Mouse (Mus musculus): ENCODE measurements around the gene Appl2. TPM values are rescaled to one million over a fixed set of nuclear protein-coding genes. Genes with fewer than 3 reads are reported as not detected.

Gene Appl2
- polyA plus RNA-seq, 2 experiments: 49.8 to 67.7 TPM

GRCm38 (mm10) chr10:83649037-83649436, 499 bp upstream of the Appl2 start:
- H3K27ac ChIP-seq (replicated peaks; ENCODE audit: low read depth, low read length): no peak overlapping the region
- H3K27me3 ChIP-seq (ENCODE audit: control insufficient read depth, insufficient read depth, low read length): no peaks in the 10 kb centered on the region
- peak overlapping the region; percentile 69 for H3K4me2 ChIP-seq (replicated peaks; ENCODE audit: low read depth, low read length, severe bottlenecking)
- ATAC-seq (ENCODE audit: low FRiP score, low read depth) (peak; percentile 17; the same call in 1 of the 2 replicates), DNase-seq (ENCODE audit: low spot score) (peak; percentile 11)
- TF ChIP-seq POLR2A (IDR thresholded peaks at IDR 0.05; ENCODE audit: borderline replicate concordance, extremely low read depth, insufficient read depth, insufficient read length): no peak
- peak overlapping the region; percentile 81 for H3K4me3 ChIP-seq (replicated peaks; ENCODE audit: low read length)
- H3K36me3 ChIP-seq (ENCODE audit: control insufficient read depth, insufficient read depth, low read length): no peaks in the 10 kb centered on the region
- H3K9me3 ChIP-seq (ENCODE audit: control insufficient read depth, low read length): no peaks in the 10 kb centered on the region
- WGBS: 33% methylated on average over 6 of the region's 6 CpGs
- peak overlapping the region; percentile 75 for H3K9ac ChIP-seq (ENCODE audit: low read depth, low read length, severe bottlenecking)
- peaks cover 13% of the 10 kb centered on the region; the same call in 1 of the 2 replicates for H3K4me1 ChIP-seq (ENCODE audit: control insufficient read depth, insufficient read depth, low read length)

DNA sequence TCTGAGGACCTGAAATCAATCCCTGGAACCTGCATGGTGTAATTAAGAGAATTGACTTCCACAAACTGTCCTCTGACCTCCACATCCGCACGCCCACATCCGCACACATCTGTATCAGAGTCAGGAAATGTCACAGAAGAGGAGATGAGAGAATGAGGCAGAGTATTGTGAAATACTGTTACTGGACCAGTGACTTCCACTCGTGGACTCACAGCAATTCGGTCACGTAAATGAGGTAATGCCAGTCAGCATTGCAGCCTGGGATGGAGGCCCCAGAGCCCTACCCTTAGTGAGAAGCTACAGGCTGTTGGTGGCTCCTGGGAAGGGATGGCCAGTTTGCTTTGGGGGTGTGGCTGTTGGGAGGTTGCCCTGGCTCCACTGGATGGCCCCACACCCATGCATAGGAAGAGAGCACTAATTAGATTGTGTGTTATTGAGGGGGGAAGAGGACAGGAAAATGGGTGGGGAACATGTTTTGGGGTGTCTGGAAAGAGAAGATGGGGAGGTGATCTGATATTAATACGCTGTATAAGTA, 2.1 kb downstream of the Appl2 start:
- peaks cover 13% of the 10 kb centered on the region; the same call in 1 of the 2 replicates for H3K4me1 ChIP-seq (ENCODE audit: control insufficient read depth, insufficient read depth, low read length)
- TF ChIP-seq POLR2A (IDR thresholded peaks at IDR 0.05; ENCODE audit: borderline replicate concordance, extremely low read depth, insufficient read depth, insufficient read length): no peak
- no peaks in the 10 kb centered on the region for H3K9me3 ChIP-seq (ENCODE audit: control insufficient read depth, low read length)
- ATAC-seq (ENCODE audit: low FRiP score, low read depth) (no peak), DNase-seq (ENCODE audit: low spot score) (no peak)
- H3K4me3 ChIP-seq (replicated peaks; ENCODE audit: low read length): no peak overlapping the region
- H3K4me2 ChIP-seq (replicated peaks; ENCODE audit: low read depth, low read length, severe bottlenecking): no peak overlapping the region
- WGBS: 91% methylated on average over 7 of the region's 7 CpGs
- H3K9ac ChIP-seq (ENCODE audit: low read depth, low read length, severe bottlenecking): no peak overlapping the region
- H3K27ac ChIP-seq (replicated peaks; ENCODE audit: low read depth, low read length): no peak overlapping the region
- H3K36me3 ChIP-seq (ENCODE audit: control insufficient read depth, insufficient read depth, low read length): no peaks in the 10 kb centered on the region
- H3K27me3 ChIP-seq (ENCODE audit: control insufficient read depth, insufficient read depth, low read length): no peaks in the 10 kb centered on the region

DNA sequence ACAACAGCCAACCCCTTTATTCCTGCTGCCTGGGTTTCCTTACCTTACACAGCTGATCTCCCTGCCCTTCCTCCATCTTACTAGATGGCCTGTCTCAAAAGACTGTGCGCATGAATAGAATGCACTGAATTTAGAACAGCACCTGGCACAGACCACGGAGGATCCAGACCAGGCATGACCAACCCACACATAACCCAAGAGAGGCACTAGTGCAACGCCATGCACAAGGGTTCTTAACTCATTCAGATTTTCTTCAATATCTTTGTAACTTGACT, 2.9 kb downstream of the Appl2 start:
- no peak overlapping the region for H3K9ac ChIP-seq (ENCODE audit: low read depth, low read length, severe bottlenecking)
- H3K27me3 ChIP-seq (ENCODE audit: control insufficient read depth, insufficient read depth, low read length): no peaks in the 10 kb centered on the region
- ATAC-seq (ENCODE audit: low FRiP score, low read depth) (no peak), DNase-seq (ENCODE audit: low spot score) (no peak)
- no peaks in the 10 kb centered on the region for H3K36me3 ChIP-seq (ENCODE audit: control insufficient read depth, insufficient read depth, low read length)
- H3K4me1 ChIP-seq (ENCODE audit: control insufficient read depth, insufficient read depth, low read length): peaks cover 13% of the 10 kb centered on the region; the same call in 1 of the 2 replicates
- 89% methylated on average over 3 of the region's 3 CpGs for WGBS
- no peak for TF ChIP-seq POLR2A (IDR thresholded peaks at IDR 0.05; ENCODE audit: borderline replicate concordance, extremely low read depth, insufficient read depth, insufficient read length)
- H3K27ac ChIP-seq (replicated peaks; ENCODE audit: low read depth, low read length): no peak overlapping the region
- no peak overlapping the region for H3K4me3 ChIP-seq (replicated peaks; ENCODE audit: low read length)
- no peak overlapping the region for H3K4me2 ChIP-seq (replicated peaks; ENCODE audit: low read depth, low read length, severe bottlenecking)
- no peaks in the 10 kb centered on the region for H3K9me3 ChIP-seq (ENCODE audit: control insufficient read depth, low read length)

DNA sequence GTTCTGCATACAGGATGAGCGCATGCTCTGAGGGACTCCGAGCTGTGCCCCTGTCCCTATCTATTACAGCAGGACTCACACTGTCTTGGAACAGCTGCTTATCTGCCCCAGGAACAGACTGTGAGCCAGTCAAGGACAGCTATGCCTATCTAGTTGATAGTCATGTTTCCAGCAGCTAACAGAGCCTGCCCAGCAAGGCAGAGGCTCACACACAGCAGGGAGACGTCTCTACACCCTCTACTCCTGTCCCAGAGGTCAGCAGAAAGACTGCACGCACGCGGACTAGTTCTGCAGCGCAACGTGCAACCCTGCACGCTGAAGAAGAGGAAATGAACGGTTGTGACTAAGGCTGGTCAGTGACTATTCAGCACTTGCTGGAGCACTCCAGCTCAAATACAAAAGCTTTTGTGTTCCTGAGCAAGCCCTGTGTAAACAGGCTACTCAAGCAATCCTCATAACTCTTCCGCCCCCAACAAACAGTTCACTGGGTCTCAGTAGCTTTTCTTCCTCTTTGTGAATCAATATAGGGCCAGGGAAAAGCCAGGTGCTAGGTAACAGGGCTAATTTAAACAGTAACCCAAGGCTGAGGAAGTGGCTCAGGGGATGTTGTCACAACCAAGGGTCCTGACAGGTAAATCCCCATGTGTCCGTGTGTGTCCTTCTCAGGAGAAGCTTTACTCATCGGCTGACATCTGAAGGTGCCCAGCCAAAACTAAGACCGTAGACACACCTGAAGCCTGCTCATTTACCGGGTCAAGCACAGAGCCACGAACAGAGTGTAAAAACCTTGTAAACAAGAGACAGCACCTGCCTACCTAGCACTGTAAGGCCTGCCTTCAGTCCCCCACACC, 3.4 kb downstream of the Appl2 start:
- Histone ChIP-seq H3K36me3 (ENCODE audit: control insufficient read depth, insufficient read depth, low read length) (0 out of 2 replicates have a peak, but pooled peaks cover under 1% of the 10 kb centered on the region), H3K9me3 (ENCODE audit: control insufficient read depth, low read length) (no peaks in the 10 kb centered on the region), H3K4me3 (replicated peaks; ENCODE audit: low read length) (no peak overlapping the region), H3K27ac (replicated peaks; ENCODE audit: low read depth, low read length) (peak overlapping the region; percentile 1; the same call in 1 of the 2 replicates), H3K27me3 (ENCODE audit: control insufficient read depth, insufficient read depth, low read length) (no peaks in the 10 kb centered on the region), H3K9ac (ENCODE audit: low read depth, low read length, severe bottlenecking) (no peak overlapping the region), H3K4me1 (ENCODE audit: control insufficient read depth, insufficient read depth, low read length) (peaks cover 13% of the 10 kb centered on the region; the same call in 1 of the 2 replicates), H3K4me2 (replicated peaks; ENCODE audit: low read depth, low read length, severe bottlenecking) (no peak overlapping the region)
- no peak for TF ChIP-seq POLR2A (IDR thresholded peaks at IDR 0.05; ENCODE audit: borderline replicate concordance, extremely low read depth, insufficient read depth, insufficient read length)
- WGBS: 85% methylated on average over 16 of the region's 16 CpGs
- DNase-seq (ENCODE audit: low spot score): no peak
- no peak for ATAC-seq (ENCODE audit: low FRiP score, low read depth)

- TF ChIP-seq POLR2A (IDR thresholded peaks at IDR 0.05; ENCODE audit: borderline replicate concordance, extremely low read depth, insufficient read depth, insufficient read length): no peak
- ATAC-seq (ENCODE audit: low FRiP score, low read depth): no peak
- no peak for DNase-seq (ENCODE audit: low spot score)
- Histone ChIP-seq H3K36me3 (ENCODE audit: control insufficient read depth, insufficient read depth, low read length) (peaks cover 10% of the 10 kb centered on the region; the same call in 1 of the 2 replicates), H3K9me3 (ENCODE audit: control insufficient read depth, low read length) (no peaks in the 10 kb centered on the region), H3K4me2 (replicated peaks; ENCODE audit: low read depth, low read length, severe bottlenecking) (no peak overlapping the region), H3K4me3 (replicated peaks; ENCODE audit: low read length) (no peak overlapping the region), H3K4me1 (ENCODE audit: control insufficient read depth, insufficient read depth, low read length) (peaks cover 12% of the 10 kb centered on the region; the same call in 1 of the 2 replicates), H3K27me3 (ENCODE audit: control insufficient read depth, insufficient read depth, low read length) (no peaks in the 10 kb centered on the region), H3K9ac (ENCODE audit: low read depth, low read length, severe bottlenecking) (no peak overlapping the region), H3K27ac (replicated peaks; ENCODE audit: low read depth, low read length) (no peak overlapping the region)
- WGBS: 89% methylated on average over 8 of the region's 8 CpGs
These were observed 4.4 kb downstream of the Appl2 start for GRCm38 (mm10) chr10:83644167-83644566.

Measured in limb, embryonic 14.5 days (tissue).